Comparison of ENCODE assay signal across 12 mouse cellular contexts in genomic region chr9:49884516-49885343, GRCm38 (mm10).
DNase-seq lines count a peak whose midpoint lies in the region; ATAC-seq and TF ChIP-seq lines count a peak whose summit lies in the region.
"Had no signal": no experiment of that assay in that cellular context is flagged by ENCODE, and none has a peak within 500 bp of the region (broad histone marks: within the 10 kb centered on the region; RNA-seq: fewer than 3 reads in every experiment).

No protein-coding gene starts in this region.

- no peak overlapping the region for H3ac ChIP-seq in myocyte (ENCODE audit: control insufficient read depth, insufficient read length)

- peak; percentile 28 for DNase-seq in midbrain, postnatal 0 days (ENCODE audit: low spot score)
- DNase-seq in cerebellum, adult 8-10 months, result peak; percentile 60
- DNase-seq in gastrocnemius, postnatal 10 days, result peak; percentile 51
- no peak for DNase-seq in spleen, postnatal 4 days (ENCODE audit: low spot score in 2 of 2)
- DNase-seq in midbrain, embryonic 14.5 days, result no peak
- DNase-seq: liver; lung, postnatal 4 days; thymus, postnatal 4 days had no signal

- peak; percentile 33 for TF ChIP-seq POLR2A in myocyte (IDR thresholded peaks at IDR 0.05; ENCODE audit: insufficient read length, low read depth)

- H3K4me1 ChIP-seq in midbrain, postnatal 0 days (ENCODE audit: insufficient read depth, low read length), result no peaks in the 10 kb centered on the region
- no peaks in the 10 kb centered on the region for H3K4me1 ChIP-seq in midbrain, embryonic 15.5 days
- H3K4me1 ChIP-seq in midbrain, embryonic 14.5 days (ENCODE audit: control insufficient read depth, insufficient read depth, low read length), result peaks cover 3% of the 10 kb centered on the region

- H3K4me3 ChIP-seq in midbrain, postnatal 0 days (ENCODE audit: low read depth, low read length), result no peak overlapping the region
- H3K4me3 ChIP-seq in midbrain, embryonic 15.5 days, result no peak overlapping the region
- no peak overlapping the region for H3K4me3 ChIP-seq in myocyte
- no peak overlapping the region for H3K4me3 ChIP-seq in midbrain, embryonic 14.5 days (replicated peaks; ENCODE audit: low read depth, low read length)

- no peaks in the 10 kb centered on the region for H3K36me3 ChIP-seq in midbrain, postnatal 0 days (ENCODE audit: insufficient read depth, low read length)
- no peaks in the 10 kb centered on the region for H3K36me3 ChIP-seq in midbrain, embryonic 15.5 days (replicated peaks)
- H3K36me3 ChIP-seq in myocyte (ENCODE audit: control insufficient read depth, insufficient read depth), result no peaks in the 10 kb centered on the region
- no peaks in the 10 kb centered on the region for H3K36me3 ChIP-seq in midbrain, embryonic 14.5 days (ENCODE audit: control insufficient read depth, insufficient read depth, low read length)

- no peak overlapping the region for H3K9ac ChIP-seq in midbrain, postnatal 0 days (replicated peaks; ENCODE audit: low read length, poor library complexity, severe bottlenecking)
- no peak overlapping the region for H3K9ac ChIP-seq in midbrain, embryonic 15.5 days
- no peak overlapping the region for H3K9ac ChIP-seq in midbrain, embryonic 14.5 days (replicated peaks; ENCODE audit: low read length)

- no peak overlapping the region for H3K27ac ChIP-seq in midbrain, postnatal 0 days (ENCODE audit: low read depth, low read length)
- no peak overlapping the region for H3K27ac ChIP-seq in midbrain, embryonic 15.5 days
- H3K27ac ChIP-seq in midbrain, embryonic 14.5 days (replicated peaks; ENCODE audit: low read depth, low read length), result no peak overlapping the region

- TF ChIP-seq CTCF in midbrain, postnatal 0 days (IDR thresholded peaks at IDR 0.05), result no peak

- no peaks in the 10 kb centered on the region for H3K79me2 ChIP-seq in myocyte (ENCODE audit: control insufficient read depth, insufficient read depth)

- WGBS in midbrain, postnatal 0 days, result 69% methylated on average over 12 of the region's 12 CpGs
- WGBS in midbrain, embryonic 15.5 days, result 57% methylated on average over 12 of the region's 12 CpGs
- WGBS in midbrain, embryonic 14.5 days, result 61% methylated on average over 12 of the region's 12 CpGs

- no peak for ATAC-seq in midbrain, postnatal 0 days (ENCODE audit: low FRiP score)
- no peak for ATAC-seq in midbrain, embryonic 15.5 days (replicated peaks)
- ATAC-seq in erythroblast, adult 5-6 weeks (replicated peaks; ENCODE audit: low FRiP score, poor library complexity, severe bottlenecking), result no peak
- ATAC-seq in midbrain, embryonic 14.5 days (ENCODE audit: low FRiP score, low TSS enrichment), result no peak
- ATAC-seq: intestine, embryonic 16.5 days had no signal

- no peaks in the 10 kb centered on the region for H3K9me3 ChIP-seq in midbrain, postnatal 0 days (ENCODE audit: low read length)
- no peaks in the 10 kb centered on the region for H3K9me3 ChIP-seq in midbrain, embryonic 15.5 days
- no peaks in the 10 kb centered on the region for H3K9me3 ChIP-seq in midbrain, embryonic 14.5 days (ENCODE audit: control insufficient read depth, low read length)

- H3K27me3 ChIP-seq in midbrain, postnatal 0 days (ENCODE audit: insufficient read depth, low read length), result no peaks in the 10 kb centered on the region
- no peaks in the 10 kb centered on the region for H3K27me3 ChIP-seq in midbrain, embryonic 15.5 days (replicated peaks)
- no peaks in the 10 kb centered on the region for H3K27me3 ChIP-seq in myocyte (ENCODE audit: control insufficient read depth, insufficient read depth, insufficient read length)
- H3K27me3 ChIP-seq in midbrain, embryonic 14.5 days (ENCODE audit: control insufficient read depth, insufficient read depth, low read length), result no peaks in the 10 kb centered on the region

- H3K4me2 ChIP-seq in midbrain, postnatal 0 days (ENCODE audit: low read depth, low read length, poor library complexity, severe bottlenecking), result no peak overlapping the region
- no peak overlapping the region for H3K4me2 ChIP-seq in midbrain, embryonic 15.5 days
- peak overlapping the region; percentile 54 for H3K4me2 ChIP-seq in myocyte (ENCODE audit: low read depth)
- H3K4me2 ChIP-seq in midbrain, embryonic 14.5 days (ENCODE audit: low read length), result no peak overlapping the region

TF ChIP-seq in myocyte, 11 proteins besides CTCF, POLR2A, EP300 and RAD21:
- TF ChIP-seq REST (IDR thresholded peaks at IDR 0.05; ENCODE audit: insufficient read depth, insufficient read length) (no peak), E2F4 (IDR thresholded peaks at IDR 0.05; ENCODE audit: insufficient read depth) (no peak), SRF (IDR thresholded peaks at IDR 0.05; ENCODE audit: control insufficient read depth, insufficient read length, low read depth) (no peak), USF1 (IDR thresholded peaks at IDR 0.05; ENCODE audit: low read depth) (no peak), CEBPB (IDR thresholded peaks at IDR 0.05; ENCODE audit: insufficient read depth, poor library complexity, severe bottlenecking) (peak; percentile 43), MYOG (IDR thresholded peaks at IDR 0.05; ENCODE audit: control insufficient read depth in 1 of 3, insufficient read depth in 1 of 3, insufficient read length in 2 of 3, low read depth in 2 of 3) (peak; percentile 64 to 95 (median 90)), MYOD1 (IDR thresholded peaks at IDR 0.05; ENCODE audit: control insufficient read depth in 1 of 3, insufficient read length in 2 of 3, low read depth in 2 of 3) (peak; percentile 39 to 99 (median 92)), POLR2AphosphoS2 (IDR thresholded peaks at IDR 0.05; ENCODE audit: insufficient read length, low read depth) (no peak), MAX (IDR thresholded peaks at IDR 0.05; ENCODE audit: low read depth) (no peak), TCF12 (IDR thresholded peaks at IDR 0.05; ENCODE audit: insufficient read depth, poor library complexity, severe bottlenecking) (peak; percentile 86), TCF3 (IDR thresholded peaks at IDR 0.05; ENCODE audit: insufficient read length, low read depth) (peak; percentile 42)

Comparison
In these comparisons a context has a peak if more than half of its experiments do, and no peak if none do; other contexts are left out.
1. DNase-seq: peak in midbrain, postnatal 0 days (single experiment), cerebellum, adult 8-10 months (single experiment) and gastrocnemius, postnatal 10 days (single experiment); none in spleen, postnatal 4 days (0 of 2) and midbrain, embryonic 14.5 days (single experiment).